Mouse (Mus musculus) stomach, embryonic 14.5 days (tissue): Measurements from ENCODE around the gene Anln. TPM values are rescaled to one million over a fixed set of nuclear protein-coding genes. Genes with fewer than 3 reads are reported as not detected.

Experiments
- ATAC-seq: fragments of 200-750 bp; cut with Nextera tagmentation; 2 replicates; pipeline ENCODE4 v1.8.0; 2017; ENCODE audit warnings: low read depth, moderate TSS enrichment; ENCODE audit not compliant: insufficient number of reproducible peaks, insufficient read depth, low FRiP score
- H3K27ac ChIP-seq: fragments of 300-500 bp; sonication (generic); 2 replicates; pipeline ENCODE4 v1.5.1; 2014; ENCODE audit warnings: mild to moderate bottlenecking, low read length, moderate library complexity, mixed read lengths
- H3K27me3 ChIP-seq: fragments of 300-500 bp; sonication (generic); 2 replicates; pipeline ENCODE4 v1.6.1; 2014; ENCODE audit warnings: low read length, control low read depth, mixed read lengths; ENCODE audit not compliant: control insufficient read depth, insufficient read depth
- H3K36me3 ChIP-seq: fragments of 300-500 bp; sonication (generic); 2 replicates; pipeline ENCODE4 v1.6.1; 2014; ENCODE audit warnings: mild to moderate bottlenecking, control low read depth, low read length, moderate library complexity, mixed read lengths; ENCODE audit not compliant: control insufficient read depth, insufficient read depth
- H3K4me1 ChIP-seq: fragments of 300-500 bp; sonication (generic); 2 replicates; pipeline ENCODE4 v1.6.1; 2014; ENCODE audit warnings: low read length, control low read depth, mixed read lengths; ENCODE audit not compliant: control insufficient read depth, insufficient read depth
- H3K4me2 ChIP-seq: fragments of 300-500 bp; sonication (generic); replicated peaks from 2 replicates; pipeline ENCODE4 v1.6.1; 2014; ENCODE audit warnings: low read depth, low read length, control low read depth
- H3K4me3 ChIP-seq: fragments of 300-500 bp; sonication (generic); 2 replicates; pipeline ENCODE4 v1.5.1; 2014; ENCODE audit warnings: low read depth, low read length, control low read depth
- H3K9ac ChIP-seq: fragments of 300-500 bp; sonication (generic); replicated peaks from 2 replicates; pipeline ENCODE4 v1.6.1; 2014; ENCODE audit warnings: low read depth, mild to moderate bottlenecking, control low read depth, low read length, moderate library complexity, mixed read lengths
- H3K9me3 ChIP-seq: fragments of 300-500 bp; sonication (generic); 2 replicates; pipeline ENCODE4 v1.6.1; 2016; ENCODE audit warnings: low read depth, low read length, control low read depth; ENCODE audit not compliant: control insufficient read depth
- WGBS: fragments of 180-500 bp; shearing (Covaris S2); extraction: QIAGEN DNeasy Blood & Tissue Kit; methylation state at CpG from one replicate; pipeline ENCODE4 v1.1.7; 2014; 5-methylcytosine and 5-hydroxymethylcytosine counted together
- polyA plus RNA-seq: library from polyadenylated mRNA; unstranded; fragments of >200 nt; fragmentation: Nextera tagmentation; extraction: Ambion mirVana; gene quantifications from 2 replicates; pipeline ENCODE4 v1.2.1, GENCODE M21; 2014

The Anln gene
- polyA plus RNA-seq, 1 experiment from 2014 or later: 64.0 TPM

DNA sequence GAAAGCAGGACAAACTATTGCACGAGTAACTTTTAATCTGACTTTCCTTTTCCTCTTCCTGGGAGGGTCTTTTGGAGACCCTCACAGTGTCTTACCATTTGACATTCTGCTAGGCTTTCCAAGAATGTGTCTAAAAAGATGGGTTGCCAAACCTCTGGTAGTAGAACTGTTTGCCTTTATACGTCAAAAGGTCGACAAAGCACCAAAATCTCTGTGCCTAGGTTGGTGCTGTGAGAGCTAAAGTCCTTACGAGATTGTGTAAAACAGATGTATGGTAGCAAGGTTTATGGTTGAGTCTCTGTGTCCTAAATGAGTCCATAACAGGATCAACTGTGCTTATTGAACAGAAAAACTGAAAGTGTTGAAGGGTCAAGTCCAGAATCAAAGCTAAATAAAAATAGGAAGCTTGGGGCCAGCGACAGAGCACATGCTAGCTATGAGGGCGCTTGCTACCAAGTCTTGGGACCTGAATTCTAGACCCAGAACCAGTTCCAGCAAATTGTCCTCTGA is 803 bp upstream of the Anln start:
- Histone ChIP-seq H3K4me3 (peak overlapping the region; percentile 93), H3K9me3 (no peaks in the 10 kb centered on the region), H3K27ac (peak overlapping the region; percentile 93; the same call in 1 of the 2 replicates), H3K9ac (peak overlapping the region; percentile 75; the same call in 1 of the 2 replicates), H3K4me1 (peaks cover 16% of the 10 kb centered on the region; the same call in 1 of the 2 replicates), H3K4me2 (peak overlapping the region; percentile 76), H3K36me3 (no peaks in the 10 kb centered on the region), H3K27me3 (no peaks in the 10 kb centered on the region)
- WGBS: 59% methylated on average over 6 of the region's 6 CpGs
- ATAC-seq: no peak

DNA sequence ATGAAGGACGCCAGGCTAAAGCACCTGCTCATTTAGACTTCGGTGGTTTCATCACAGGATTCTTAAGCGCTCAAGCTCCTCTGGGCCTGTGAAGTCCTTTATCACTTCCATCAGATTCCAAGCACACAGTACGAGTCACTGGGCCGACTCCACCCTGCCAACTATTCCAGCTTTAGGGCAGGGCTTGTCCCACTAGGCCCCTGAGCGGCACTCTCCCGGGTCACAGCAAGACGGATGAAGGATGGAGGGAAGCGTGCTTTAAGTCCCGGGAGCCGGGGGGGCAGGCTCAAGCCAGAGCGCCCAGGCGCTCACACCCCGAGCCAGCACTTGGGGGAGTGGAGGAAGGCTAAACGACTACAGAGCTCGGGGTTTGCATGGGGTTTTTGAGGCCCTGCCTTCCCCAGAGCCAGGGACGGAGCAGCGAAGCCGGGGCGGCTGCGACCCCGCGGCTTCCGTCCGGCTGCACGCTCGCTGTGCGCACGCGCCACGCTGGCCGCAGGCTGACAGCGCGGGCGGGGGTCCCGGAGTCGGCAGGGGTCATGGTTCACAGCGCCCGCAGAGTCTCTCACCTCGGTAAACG is 497 bp downstream of the Anln start:
- H3K9me3 ChIP-seq: no peaks in the 10 kb centered on the region
- no peaks in the 10 kb centered on the region for H3K36me3 ChIP-seq
- H3K9ac ChIP-seq: peak overlapping the region; percentile 57
- H3K27me3 ChIP-seq: no peaks in the 10 kb centered on the region
- H3K4me1 ChIP-seq: peaks cover 16% of the 10 kb centered on the region; the same call in 1 of the 2 replicates
- peak overlapping the region; percentile 93 for H3K4me3 ChIP-seq
- ATAC-seq: peak; percentile 75
- H3K4me2 ChIP-seq: peak overlapping the region; percentile 76
- peak overlapping the region; percentile 93 for H3K27ac ChIP-seq
- under 1% methylated on average over 41 of the region's 41 CpGs for WGBS

DNA sequence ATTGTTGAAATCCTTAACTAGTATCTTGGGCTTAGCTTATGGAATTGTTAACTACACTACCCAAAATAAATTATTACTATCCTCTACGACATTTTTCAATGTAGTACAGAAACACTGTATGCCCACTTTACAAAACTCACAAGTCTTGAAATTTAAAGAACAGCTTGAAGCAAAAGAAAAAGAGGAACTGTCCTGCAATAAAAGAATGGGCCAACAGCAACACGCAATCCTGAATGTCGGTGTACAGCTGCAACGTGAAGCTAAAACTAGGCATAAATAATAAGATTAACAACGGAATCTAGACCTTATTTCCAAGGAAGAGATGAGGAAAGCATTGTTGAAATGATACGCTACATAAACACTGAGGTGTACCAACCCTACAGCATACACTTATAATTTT is 1.1 kb downstream of the Anln start:
- peak overlapping the region; percentile 76 for H3K4me2 ChIP-seq
- no peaks in the 10 kb centered on the region for H3K9me3 ChIP-seq
- H3K36me3 ChIP-seq: peaks cover 5% of the 10 kb centered on the region; the same call in 1 of the 2 replicates
- H3K4me1 ChIP-seq: peaks cover 16% of the 10 kb centered on the region; the same call in 1 of the 2 replicates
- peak overlapping the region; percentile 93; the same call in 1 of the 2 replicates for H3K27ac ChIP-seq
- H3K27me3 ChIP-seq: no peaks in the 10 kb centered on the region
- H3K9ac ChIP-seq: peak overlapping the region; percentile 57; the same call in 1 of the 2 replicates
- no peak for ATAC-seq
- peak overlapping the region; percentile 93 for H3K4me3 ChIP-seq
- 15% methylated on average over 6 of the region's 6 CpGs for whole genome bisulfite sequencing

DNA sequence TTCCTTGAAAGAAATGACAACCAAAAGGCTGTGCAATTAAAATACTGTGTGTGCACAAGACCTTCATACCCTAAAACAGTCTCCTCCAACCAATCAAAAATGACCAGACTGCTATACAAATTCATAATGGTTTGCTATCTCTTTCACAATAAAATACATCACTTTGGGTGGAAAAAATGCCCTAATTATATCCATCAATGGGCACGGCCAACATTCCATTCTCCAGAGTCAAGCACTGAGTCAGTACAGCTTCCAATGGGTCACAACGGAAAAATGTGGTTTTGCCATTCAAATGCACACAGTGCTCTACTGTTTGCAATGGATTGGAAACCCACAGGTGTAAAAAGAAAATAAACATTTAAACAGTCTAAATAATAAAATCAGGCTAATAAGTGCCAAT is 3.1 kb downstream of the Anln start:
- H3K36me3 ChIP-seq: peaks cover 18% of the 10 kb centered on the region
- no peaks in the 10 kb centered on the region for H3K9me3 ChIP-seq
- no peak overlapping the region for H3K4me2 ChIP-seq
- no peak overlapping the region for H3K9ac ChIP-seq
- H3K4me3 ChIP-seq: no peak overlapping the region; the same call in 1 of the 2 replicates
- WGBS: 69% methylated on average over 2 of the region's 2 CpGs
- H3K27ac ChIP-seq: no peak overlapping the region; the same call in 1 of the 2 replicates
- H3K4me1 ChIP-seq: peaks cover 16% of the 10 kb centered on the region; the same call in 1 of the 2 replicates
- no peaks in the 10 kb centered on the region for H3K27me3 ChIP-seq
- no peak for ATAC-seq

DNA sequence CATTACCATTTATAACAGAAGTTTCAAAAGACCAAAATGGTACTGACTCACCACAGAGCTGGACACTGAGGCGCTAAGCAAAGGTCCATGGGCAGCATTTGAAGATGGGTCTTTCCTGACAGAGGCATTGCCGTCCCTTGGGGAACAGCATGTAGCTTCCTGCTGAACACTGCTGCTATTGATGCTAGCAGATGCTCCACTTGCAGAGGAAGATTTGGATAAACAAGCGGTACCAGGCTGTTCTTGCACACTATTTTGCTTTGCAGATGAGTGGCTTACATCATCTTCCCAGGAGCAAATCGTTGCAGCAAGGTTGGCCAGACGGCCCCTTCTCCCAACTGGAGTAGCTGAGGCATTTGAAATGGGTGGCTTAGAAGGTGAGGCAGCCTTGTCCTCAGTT is 12.9 kb downstream of the Anln start:
- Histone ChIP-seq H3K9me3 (no peaks in the 10 kb centered on the region; the same call in 1 of the 2 replicates), H3K4me2 (no peak overlapping the region), H3K36me3 (peaks cover 74% of the 10 kb centered on the region), H3K4me1 (no peaks in the 10 kb centered on the region), H3K27ac (no peak overlapping the region), H3K27me3 (no peaks in the 10 kb centered on the region), H3K9ac (no peak overlapping the region), H3K4me3 (no peak overlapping the region)
- ATAC-seq: no peak
- WGBS: 89% methylated on average over 5 of the region's 5 CpGs

DNA sequence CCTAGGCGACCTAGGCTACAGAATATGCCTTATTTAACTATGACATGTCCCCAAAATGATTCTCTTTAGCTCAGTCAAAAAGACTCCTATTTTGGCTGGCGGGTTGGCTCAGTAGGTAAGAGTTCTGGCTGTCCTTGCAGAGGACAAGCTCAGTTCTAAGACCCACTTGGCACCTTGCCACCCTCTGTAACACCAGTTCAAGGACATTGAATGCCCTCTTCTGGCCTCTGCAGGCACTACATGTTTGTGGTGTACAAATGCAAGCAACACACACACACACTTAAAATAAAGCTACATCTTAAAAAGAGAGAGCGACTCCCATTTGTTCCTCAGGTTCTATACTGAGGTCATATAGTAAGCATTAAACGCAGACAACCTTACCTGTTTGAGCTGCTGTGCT is 16.2 kb downstream of the Anln start:
- Histone ChIP-seq H3K9me3 (no peaks in the 10 kb centered on the region), H3K4me1 (no peaks in the 10 kb centered on the region), H3K27me3 (no peaks in the 10 kb centered on the region), H3K27ac (no peak overlapping the region), H3K9ac (no peak overlapping the region), H3K4me3 (no peak overlapping the region), H3K4me2 (no peak overlapping the region), H3K36me3 (peaks cover 69% of the 10 kb centered on the region)
- ATAC-seq: no peak
- 98% methylated on average over 4 of the region's 4 CpGs for WGBS

DNA sequence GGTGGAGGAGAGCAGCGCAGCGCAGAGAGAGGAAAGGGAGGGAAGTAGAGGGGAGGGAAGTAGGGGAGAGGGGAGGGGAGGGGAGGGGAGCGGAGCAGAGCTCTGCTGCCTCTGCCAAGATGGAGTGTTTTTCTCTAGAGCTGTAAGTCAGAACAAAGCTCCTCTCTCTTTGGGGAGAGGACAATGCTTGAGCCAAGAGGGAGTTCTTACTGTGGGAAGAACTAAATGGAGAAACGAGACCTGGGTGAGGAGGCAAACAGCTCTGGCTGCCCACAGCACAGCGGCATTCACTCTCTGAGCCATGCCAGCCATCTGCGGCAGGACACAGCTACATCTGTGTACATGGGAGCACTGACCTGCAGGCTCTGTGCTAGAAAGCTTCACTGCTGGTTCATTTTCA is 21.0 kb downstream of the Anln start:
- Histone ChIP-seq H3K27me3 (no peaks in the 10 kb centered on the region), H3K36me3 (peaks cover 68% of the 10 kb centered on the region), H3K4me3 (no peak overlapping the region), H3K27ac (no peak overlapping the region), H3K4me2 (no peak overlapping the region), H3K9me3 (no peaks in the 10 kb centered on the region), H3K9ac (no peak overlapping the region), H3K4me1 (no peaks in the 10 kb centered on the region)
- ATAC-seq: no peak
- WGBS: 74% methylated on average over 6 of the region's 6 CpGs

DNA sequence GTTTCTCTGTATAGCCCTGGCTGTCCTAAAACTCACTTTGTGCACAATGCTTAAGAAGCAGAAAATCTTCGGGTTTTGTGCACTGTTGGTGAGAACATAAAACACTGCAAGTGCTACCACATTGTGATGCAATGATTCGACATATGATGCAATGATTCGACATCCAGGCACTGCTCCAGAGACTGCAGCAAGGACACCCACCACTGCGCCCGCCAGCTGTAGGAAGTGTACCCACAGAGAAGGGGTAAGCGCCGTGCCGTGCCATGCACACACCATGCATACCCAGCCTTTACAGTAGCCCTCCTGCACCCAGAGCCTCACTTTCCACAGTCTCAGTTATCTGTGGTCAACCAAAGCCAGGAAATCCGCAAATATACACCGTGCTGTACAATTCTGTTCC is 22.4 kb downstream of the Anln start:
- Histone ChIP-seq H3K9me3 (no peaks in the 10 kb centered on the region), H3K9ac (no peak overlapping the region), H3K36me3 (peaks cover 65% of the 10 kb centered on the region), H3K4me3 (no peak overlapping the region), H3K27me3 (no peaks in the 10 kb centered on the region), H3K27ac (no peak overlapping the region), H3K4me1 (no peaks in the 10 kb centered on the region), H3K4me2 (no peak overlapping the region)
- WGBS: 95% methylated on average over 10 of the region's 10 CpGs
- ATAC-seq: no peak
